Mouse (Mus musculus) right cerebral cortex, adult 2 months (tissue): ENCODE results near the gene Vmn1r19.
A peak's percentile ranks its signal among the peaks of the same experiment; 100 is the strongest.
"Not testable (repeated sequence)": the region's sequence is repeated elsewhere in the genome, so short reads cannot be mapped to it uniquely, and the experiment has no call there.

ENCODE experiments used
- DNase-seq, 2 experiments: peaks; one replicate each; pipeline ENCODE4 v3.0.0; 2021 to 2022; ENCODE audit warnings: low spot score in 2 of 2

The Vmn1r19 gene

DNA sequence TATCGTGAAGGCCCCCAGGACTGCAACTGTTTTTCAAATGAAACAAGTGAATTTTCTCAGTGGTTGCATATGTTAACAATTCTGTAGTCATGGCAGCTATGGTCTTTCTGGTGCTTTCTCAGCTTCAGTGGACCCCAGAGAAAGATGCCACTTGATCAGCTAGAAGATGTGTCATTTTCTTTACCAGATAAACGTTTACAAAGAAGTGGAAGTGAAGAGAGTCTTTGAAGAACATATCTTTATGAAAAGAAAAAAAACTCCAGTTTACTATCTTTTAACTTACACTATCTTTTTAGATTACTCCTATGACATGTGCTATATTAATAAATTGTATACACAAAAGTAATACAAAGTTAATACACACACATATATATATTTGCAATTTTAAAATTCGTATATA is at the start of gene Vmn1r19:
TSS of gene Vmn1r19 (plus strand) at position 301 of the 400 bp plus-strand sequence.
- not testable (repeated sequence) for DNase-seq

DNA sequence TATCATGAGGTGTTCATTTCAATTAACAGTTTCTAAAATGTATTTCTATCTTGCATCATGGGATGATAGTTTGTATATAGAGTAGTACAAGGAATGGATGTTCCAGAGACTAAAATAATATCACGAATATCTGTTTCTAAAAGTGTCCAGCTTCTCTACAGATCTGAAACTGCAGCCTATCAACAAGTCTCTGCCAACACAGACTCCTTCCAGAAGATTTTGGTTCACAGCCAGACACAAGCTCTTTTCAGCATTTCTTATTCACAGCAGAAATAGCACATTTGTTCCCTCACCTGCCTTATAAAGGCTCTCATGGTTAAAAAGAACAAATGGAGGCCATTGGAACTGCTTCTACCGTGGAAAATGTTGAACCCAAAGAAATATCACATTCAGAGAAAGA is 46.7 kb upstream of the Vmn1r19 start:
- DNase-seq = peak; percentile 2

DNA sequence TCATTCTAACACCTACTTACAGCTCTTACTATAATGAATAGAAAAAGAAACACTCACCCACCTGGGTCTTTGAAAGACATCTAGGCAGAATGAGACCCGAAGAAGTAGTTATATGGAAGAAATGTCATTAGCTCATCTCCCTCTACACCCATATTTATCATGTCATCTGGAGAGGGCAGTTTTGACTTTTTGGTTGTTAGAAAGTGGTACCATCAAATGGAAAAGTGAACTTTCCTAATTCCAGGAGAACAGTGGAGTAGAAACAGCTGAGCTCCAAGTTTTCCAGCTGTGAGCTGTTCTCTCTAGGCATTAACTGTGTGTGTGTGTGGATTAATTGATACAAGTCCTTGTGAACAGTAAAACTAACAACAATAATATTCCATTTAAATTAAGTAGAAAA is 40.0 kb upstream of the Vmn1r19 start, which contains the start of gene Vmn1r17:
TSS of gene Vmn1r17 (minus strand) at position 101 of the 400 bp plus-strand sequence.
- DNase-seq = no peak

DNA sequence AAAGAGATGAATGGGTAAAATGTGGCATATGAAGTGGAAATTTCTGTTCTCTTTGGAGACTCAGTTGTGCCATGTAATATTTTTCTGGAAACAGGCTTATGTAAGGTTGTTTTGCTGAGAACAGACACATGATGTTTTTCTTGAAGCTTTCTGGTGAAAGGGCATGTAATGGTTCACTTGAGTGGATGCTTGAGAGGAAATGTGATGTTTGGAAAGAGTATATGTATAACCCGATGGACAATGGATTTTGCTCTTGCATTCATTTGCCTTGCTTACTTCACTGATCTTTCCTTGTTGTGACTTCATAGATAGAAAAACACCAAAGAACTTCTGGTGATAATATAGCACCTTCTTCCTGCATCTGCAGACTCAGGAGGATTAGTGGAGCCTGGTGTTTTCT is 37.7 kb upstream of the Vmn1r19 start:
- not testable (repeated sequence) for DNase-seq

DNA sequence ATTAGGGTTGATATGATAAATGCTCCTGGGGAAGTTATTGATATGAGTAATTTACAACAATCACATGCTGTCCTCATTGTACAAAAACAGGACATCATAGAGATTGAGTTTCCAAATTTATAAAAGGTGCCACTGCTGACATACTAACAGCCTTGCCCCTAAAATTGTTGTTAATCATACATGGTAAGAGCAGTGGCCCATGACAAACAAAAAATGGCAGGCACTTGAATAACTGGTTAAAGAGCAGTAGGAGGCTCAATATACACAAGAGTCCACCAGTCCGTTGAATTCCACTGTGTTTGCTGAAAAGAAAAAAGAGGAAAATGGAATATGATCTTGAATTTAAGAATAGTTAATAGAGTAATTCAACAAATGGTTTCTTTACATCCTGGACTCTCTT is 36.1 kb upstream of the Vmn1r19 start:
- DNase-seq = no peak

DNA sequence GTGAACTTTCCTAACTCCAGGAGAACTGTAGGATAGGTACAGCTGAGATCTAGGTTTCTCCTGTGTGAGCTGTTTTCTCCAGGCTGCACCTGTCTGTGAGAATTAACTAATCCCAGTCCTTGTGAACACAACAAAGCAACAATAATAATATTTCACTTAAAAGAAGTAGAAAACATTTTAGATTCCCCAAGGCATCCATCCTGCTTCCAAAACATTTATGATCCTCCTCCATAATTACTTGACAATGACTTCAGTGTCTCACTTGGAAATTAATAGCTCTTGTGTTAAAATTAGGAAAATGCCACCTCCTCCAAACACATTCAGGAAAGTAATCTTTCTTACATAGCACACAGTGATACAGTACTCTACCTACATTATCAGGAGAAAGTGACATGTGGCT is 7.9 kb upstream of the Vmn1r19 start, which contains the start of gene Vmn1r18:
TSS of gene Vmn1r18 (minus strand) at position 101 of the 400 bp plus-strand sequence.
- DNase-seq = no peak

DNA sequence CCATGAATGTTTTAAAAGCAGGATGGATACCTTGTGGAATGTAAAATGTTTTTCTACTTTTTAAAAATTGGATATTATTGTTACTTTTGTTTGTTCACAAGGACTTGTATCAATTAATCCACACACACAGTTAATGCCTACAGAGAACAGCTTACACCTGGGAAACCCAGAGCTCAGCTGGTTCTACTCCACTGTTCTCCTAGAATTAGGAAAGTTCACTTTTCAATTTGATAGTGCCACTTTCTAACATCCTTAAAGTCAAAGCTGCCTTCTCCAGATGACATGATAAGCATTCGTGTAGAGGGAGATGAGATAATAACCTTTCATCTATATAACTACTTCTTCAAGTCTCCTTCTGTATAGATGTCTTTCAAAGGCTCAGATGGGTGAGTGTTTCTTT is 25.1 kb downstream of the Vmn1r19 start, which contains the start of gene Vmn1r20:
TSS of gene Vmn1r20 (plus strand) at position 301 of the 400 bp plus-strand sequence.
- DNase-seq = no peak

DNA sequence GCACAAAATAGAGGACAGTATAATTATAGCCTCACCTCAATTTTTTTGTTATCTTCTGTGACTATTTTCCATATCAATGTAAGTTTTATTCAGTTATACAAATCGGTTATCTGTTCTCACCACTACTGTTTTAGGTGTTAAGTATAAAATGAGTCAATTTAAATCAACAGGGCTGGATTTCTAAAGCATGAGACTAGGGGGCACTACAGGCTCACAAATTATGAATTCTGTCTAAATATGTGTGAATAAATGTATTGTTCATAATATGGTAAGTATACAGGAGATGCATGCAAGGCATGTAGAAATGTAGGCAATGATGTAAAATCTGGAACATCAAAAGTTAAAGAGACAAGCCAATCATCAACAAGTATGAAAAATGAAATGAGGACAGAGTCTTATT is 27.6 kb downstream of the Vmn1r19 start:
- peak; percentile 9 to 26 for DNase-seq
